Mouse (Mus musculus): ENCODE data around the gene Sv2a.

Gene Sv2a

GRCm38 (mm10) chr3:96180727-96181477 lies at the start of gene Sv2a:
Gene Sv2a (plus strand): TSS chr3:96181151.
- DNase-seq (ENCODE audit: low spot score) = peak; percentile 50

GRCm38 (mm10) chr3:96132478-96132877 lies 48.5 kb upstream of the Sv2a start:
- no peak for DNase-seq (ENCODE audit: low spot score)

GRCm38 (mm10) chr3:96133327-96133905 lies 47.5 kb upstream of the Sv2a start:
- no peak for DNase-seq (ENCODE audit: low spot score)

- DNase-seq (ENCODE audit: low spot score) = no peak
These were observed 45.9 kb upstream of the Sv2a start for GRCm38 (mm10) chr3:96135011-96135410.

- peak; percentile 81 for DNase-seq (ENCODE audit: low spot score)
These were observed 33.0 kb upstream of the Sv2a start for GRCm38 (mm10) chr3:96147950-96148349.

GRCm38 (mm10) chr3:96151836-96152235 lies 29.1 kb upstream of the Sv2a start:
- DNase-seq (ENCODE audit: low spot score) = no peak

- no peak for DNase-seq (ENCODE audit: low spot score)
These were observed 28.3 kb upstream of the Sv2a start for GRCm38 (mm10) chr3:96152611-96153010.

GRCm38 (mm10) chr3:96155501-96155900 lies 25.4 kb upstream of the Sv2a start:
- no peak for DNase-seq (ENCODE audit: low spot score)

- no peak for DNase-seq (ENCODE audit: low spot score)
These were observed 21.1 kb upstream of the Sv2a start for GRCm38 (mm10) chr3:96159820-96160219.

GRCm38 (mm10) chr3:96160222-96160802 lies 20.6 kb upstream of the Sv2a start:
- DNase-seq (ENCODE audit: low spot score) = no peak

- DNase-seq (ENCODE audit: low spot score) = peak; percentile 46
These were observed 20.0 kb upstream of the Sv2a start for GRCm38 (mm10) chr3:96160803-96161516.

GRCm38 (mm10) chr3:96161869-96162840 lies 18.8 kb upstream of the Sv2a start, which contains the start of gene Mtmr11:
Gene Mtmr11 (plus strand): TSS chr3:96162004.
- peak; percentile 21 for DNase-seq (ENCODE audit: low spot score)

GRCm38 (mm10) chr3:96163040-96163439 lies 17.9 kb upstream of the Sv2a start:
- DNase-seq (ENCODE audit: low spot score) = no peak

GRCm38 (mm10) chr3:96168466-96169158 lies 12.3 kb upstream of the Sv2a start:
- DNase-seq (ENCODE audit: low spot score) = no peak

- no peak for DNase-seq (ENCODE audit: low spot score)
These were observed 10.7 kb upstream of the Sv2a start for GRCm38 (mm10) chr3:96170276-96170675.

GRCm38 (mm10) chr3:96170976-96171545 lies 9.9 kb upstream of the Sv2a start:
- DNase-seq (ENCODE audit: low spot score) = no peak

GRCm38 (mm10) chr3:96171583-96172196 lies 9.3 kb upstream of the Sv2a start:
- DNase-seq (ENCODE audit: low spot score) = no peak

- peak; percentile 92 for DNase-seq (ENCODE audit: low spot score)
These were observed 8.5 kb upstream of the Sv2a start, which contains the start of gene Sf3b4 for GRCm38 (mm10) chr3:96172197-96173178. Gene Sf3b4 (plus strand): TSS chr3:96172332.

GRCm38 (mm10) chr3:96173185-96173584 lies 7.8 kb upstream of the Sv2a start:
- no peak for DNase-seq (ENCODE audit: low spot score)

Data from retina, embryonic 14.5 days (tissue).